Mouse (Mus musculus) layer of hippocampus, adult 9-10 months (tissue): ENCODE data around the gene Cd24a.

Experiments
- DNase-seq: peaks from one replicate; pipeline ENCODE4 v3.0.0; 2022; ENCODE audit warnings: low spot score

The Cd24a gene

DNA sequence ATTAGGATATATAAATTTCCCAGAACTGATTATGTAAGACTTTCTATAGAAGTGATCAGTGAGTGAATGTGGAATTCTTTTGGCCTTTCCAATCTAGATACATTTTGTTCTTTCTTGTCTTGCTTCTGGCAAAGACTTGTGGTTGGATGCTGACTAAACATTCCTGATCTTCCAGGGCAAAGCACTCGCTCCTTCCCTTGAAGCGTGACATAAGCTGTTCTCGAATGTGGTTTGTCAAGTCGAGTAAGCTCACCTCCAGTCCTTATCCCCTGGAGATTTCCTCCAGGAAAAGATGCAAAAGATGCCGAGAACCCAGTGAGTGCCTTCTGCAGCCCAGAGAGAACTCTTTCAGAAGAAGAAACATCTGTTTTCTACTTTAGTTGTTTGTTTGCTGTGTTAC, 51.1 kb downstream of the Cd24a start:
- no peak for DNase-seq

GRCm38 (mm10) chr10:43629857-43630256, 51.8 kb downstream of the Cd24a start:
- no peak for DNase-seq

DNA sequence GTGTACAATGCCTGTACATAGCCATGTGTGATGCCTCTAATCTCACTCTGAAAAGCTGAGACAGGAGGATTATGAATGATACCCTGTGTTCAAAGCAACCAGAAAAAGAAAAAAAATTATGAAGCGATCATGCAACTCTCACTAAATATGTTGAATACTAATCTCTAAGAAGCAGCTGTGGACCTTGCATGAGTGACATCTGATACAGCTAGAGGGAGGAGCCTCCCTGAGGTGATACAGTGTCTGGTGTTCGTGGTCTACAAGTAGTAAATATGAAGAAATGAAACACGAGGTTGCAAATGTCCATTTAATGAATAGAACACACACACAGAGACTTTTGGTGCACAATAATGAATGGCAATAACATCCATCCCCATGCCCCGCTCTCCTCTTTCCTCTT, 52.5 kb downstream of the Cd24a start:
- DNase-seq: no peak

DNA sequence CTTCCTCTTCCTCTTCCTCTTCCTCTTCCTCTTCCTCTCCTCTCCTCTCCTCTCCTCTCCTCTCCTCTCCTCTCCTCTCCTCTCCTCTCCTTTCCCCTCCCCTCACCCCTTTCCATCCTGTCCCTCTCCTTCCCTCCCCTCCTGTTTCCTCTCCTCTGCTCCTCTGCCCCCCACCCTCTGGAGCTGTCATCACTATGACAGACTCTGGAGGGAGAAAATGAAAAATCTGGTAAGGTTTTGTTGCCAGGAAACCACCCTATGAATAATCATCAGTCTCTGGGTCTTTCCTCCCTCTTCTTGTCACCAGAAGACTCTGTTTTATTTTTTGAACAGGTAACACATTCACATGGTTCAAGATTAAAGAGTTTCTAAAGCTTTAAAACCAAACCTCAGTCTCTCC, 53.0 kb downstream of the Cd24a start:
- no peak for DNase-seq

DNA sequence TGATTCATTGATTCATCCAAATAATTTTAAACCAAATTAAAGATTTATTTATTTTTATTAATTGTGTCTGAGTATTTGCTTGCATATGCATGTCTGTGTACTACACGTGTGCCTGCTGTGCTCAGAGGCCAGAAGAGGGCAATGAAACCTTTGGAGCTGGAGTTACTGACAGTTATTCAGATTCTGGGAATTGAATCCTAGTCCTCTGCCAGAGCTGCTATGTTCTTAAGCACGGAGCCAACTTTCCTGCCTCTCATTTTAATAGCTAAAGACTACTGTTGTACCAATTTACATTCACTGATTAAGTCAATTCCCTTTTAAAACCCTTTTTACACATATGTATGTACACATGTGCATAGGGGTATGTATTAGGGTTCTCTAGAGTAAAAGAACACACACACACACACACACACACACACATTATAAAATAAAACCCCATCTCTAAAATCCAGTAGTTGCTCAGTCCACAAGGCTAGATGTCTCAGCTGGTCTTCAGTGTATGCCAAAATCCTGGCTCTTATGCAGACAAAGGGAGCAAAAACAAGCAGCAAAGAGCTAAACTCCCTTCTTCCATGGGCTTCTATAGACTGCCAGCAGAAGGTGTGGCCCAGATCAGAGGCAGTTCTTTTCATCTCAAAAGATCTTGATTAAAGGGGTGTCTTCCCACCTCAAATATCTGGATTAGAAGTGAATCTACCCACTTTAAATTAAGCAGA, 53.7 kb downstream of the Cd24a start:
- no peak for DNase-seq

- DNase-seq: no peak
Measured at GRCm38 (mm10) chr10:43633117-43633516, 55.0 kb downstream of the Cd24a start.
